Comparison of ENCODE assay signal across 27 mouse cellular contexts in genomic region chr5:105661894-105662293, GRCm38 (mm10). TPM values are rescaled to one million over a fixed set of nuclear protein-coding genes. Genes with fewer than 3 reads are reported as not detected.
DNase-seq lines count a peak whose midpoint lies in the region; ATAC-seq lines count a peak whose summit lies in the region.
"Had no signal": no experiment of that assay in that cellular context is flagged by ENCODE, and none has a peak within 500 bp of the region (broad histone marks: within the 10 kb centered on the region; RNA-seq: fewer than 3 reads in every experiment).

No protein-coding gene starts in this region.

- no peak overlapping the region for H3K9ac ChIP-seq in liver, embryonic 11.5 days (ENCODE audit: low read depth, low read length)
- no peak overlapping the region for H3K9ac ChIP-seq in liver, embryonic 12.5 days
- H3K9ac ChIP-seq: embryonic facial prominence, embryonic 15.5 days; forebrain, embryonic 15.5 days; heart, embryonic 13.5 days; hindbrain, embryonic 12.5 days; limb, embryonic 15.5 days; lung, embryonic 15.5 days; neural tube, embryonic 13.5 days had no signal

- no peaks in the 10 kb centered on the region for H3K9me3 ChIP-seq in liver, embryonic 11.5 days (ENCODE audit: control insufficient read depth, low read length)
- H3K9me3 ChIP-seq in liver, embryonic 12.5 days (replicated peaks): no peaks in the 10 kb centered on the region
- H3K9me3 ChIP-seq: embryonic facial prominence, embryonic 15.5 days; forebrain, embryonic 15.5 days; heart, embryonic 13.5 days; hindbrain, embryonic 12.5 days; limb, embryonic 15.5 days; lung, embryonic 15.5 days; neural tube, embryonic 13.5 days had no signal

- H3K4me1 ChIP-seq in liver, embryonic 11.5 days (replicated peaks; ENCODE audit: control insufficient read depth, insufficient read depth, low read length): no peaks in the 10 kb centered on the region
- H3K4me1 ChIP-seq in liver, embryonic 12.5 days: no peaks in the 10 kb centered on the region
- H3K4me1 ChIP-seq: embryonic facial prominence, embryonic 15.5 days; forebrain, embryonic 15.5 days; heart, embryonic 13.5 days; hindbrain, embryonic 12.5 days; limb, embryonic 15.5 days; lung, embryonic 15.5 days; neural tube, embryonic 13.5 days had no signal

- 72% methylated on average over 5 of the region's 5 CpGs for WGBS in liver, embryonic 11.5 days
- WGBS in liver, embryonic 12.5 days (ENCODE audit: insufficient replicate concordance): 65% methylated on average over 5 of the region's 5 CpGs

- peak; percentile 54; the same call in 1 of the 2 replicates for ATAC-seq in liver, embryonic 11.5 days (replicated peaks; ENCODE audit: low FRiP score)
- no peak for ATAC-seq in liver, embryonic 12.5 days
- peak; percentile 95 for ATAC-seq in common myeloid progenitor, adult 5-6 weeks (replicated peaks; ENCODE audit: low read depth, poor library complexity, severe bottlenecking)
- peak; percentile 96 for ATAC-seq in megakaryocyte progenitor cell, adult 5-6 weeks (replicated peaks; ENCODE audit: poor library complexity)
- ATAC-seq: activated CD4-positive, CD25-positive, alpha-beta regulatory T cell, adult 4 months; forebrain, embryonic 15.5 days had no signal

- H3K27ac ChIP-seq in liver, embryonic 11.5 days (ENCODE audit: low read depth, low read length): no peak overlapping the region
- no peak overlapping the region for H3K27ac ChIP-seq in liver, embryonic 12.5 days
- H3K27ac ChIP-seq: embryonic facial prominence, embryonic 15.5 days; forebrain, embryonic 15.5 days; heart, adult 2 months; heart, embryonic 13.5 days; hindbrain, embryonic 12.5 days; limb, embryonic 15.5 days; lung, embryonic 15.5 days; neural tube, embryonic 13.5 days had no signal

- no peaks in the 10 kb centered on the region for H3K36me3 ChIP-seq in liver, embryonic 11.5 days (ENCODE audit: control insufficient read depth, insufficient read depth, low read length)
- no peaks in the 10 kb centered on the region for H3K36me3 ChIP-seq in liver, embryonic 12.5 days
- H3K36me3 ChIP-seq: embryonic facial prominence, embryonic 15.5 days; forebrain, embryonic 15.5 days; heart, embryonic 13.5 days; hindbrain, embryonic 12.5 days; limb, embryonic 15.5 days; lung, embryonic 15.5 days; neural tube, embryonic 13.5 days had no signal

- H3K4me2 ChIP-seq in liver, embryonic 11.5 days: no peak overlapping the region
- no peak overlapping the region for H3K4me2 ChIP-seq in liver, embryonic 12.5 days
- H3K4me2 ChIP-seq: embryonic facial prominence, embryonic 15.5 days; forebrain, embryonic 15.5 days; heart, embryonic 13.5 days; hindbrain, embryonic 12.5 days; limb, embryonic 15.5 days; lung, embryonic 15.5 days; neural tube, embryonic 13.5 days had no signal

- H3K27me3 ChIP-seq in liver, embryonic 11.5 days (replicated peaks; ENCODE audit: control insufficient read depth, insufficient read depth, low read length): no peaks in the 10 kb centered on the region
- H3K27me3 ChIP-seq in liver, embryonic 12.5 days (replicated peaks): no peaks in the 10 kb centered on the region
- H3K27me3 ChIP-seq: embryonic facial prominence, embryonic 15.5 days; forebrain, embryonic 15.5 days; heart, embryonic 13.5 days; hindbrain, embryonic 12.5 days; limb, embryonic 15.5 days; lung, embryonic 15.5 days; neural tube, embryonic 13.5 days had no signal

- no peak overlapping the region for H3K4me3 ChIP-seq in liver, embryonic 11.5 days (ENCODE audit: low read depth, low read length)
- no peak overlapping the region for H3K4me3 ChIP-seq in liver, embryonic 12.5 days
- H3K4me3 ChIP-seq: embryonic facial prominence, embryonic 15.5 days; forebrain, embryonic 15.5 days; heart, adult 2 months; heart, embryonic 13.5 days; hindbrain, embryonic 12.5 days; limb, embryonic 15.5 days; lung, embryonic 15.5 days; myocyte; neural tube, embryonic 13.5 days had no signal

- no peak for DNase-seq in liver, embryonic 11.5 days (ENCODE audit: low spot score)
- DNase-seq in A20 (ENCODE audit: low read depth, low spot score): peak; percentile 80
- DNase-seq in adrenal gland, postnatal 36 days: no peak
- no peak for DNase-seq in right cerebral cortex, adult 18-20 months
- no peak for DNase-seq in c-Kit-positive CD71-positive TER-119-positive erythroid progenitor cells, embryonic 14.5 days (ENCODE audit: low spot score)
- DNase-seq: adrenal gland, adult 8-10 months; cerebellum, adult 9-10 months; gastrocnemius, postnatal 14 days; heart, adult 2 months; heart, postnatal 14 days; kidney, adult 18-20 months; left cerebral cortex, postnatal 4 days; midbrain, embryonic 14.5 days; thymus, adult 18-20 months; thymus, postnatal 36 days had no signal

RNA-seq across cellular contexts. Expression of gene Lrrc8d, which starts 37.9 kb away (rescaled TPM):
- polyA plus RNA-seq in liver, embryonic 11.5 days (2014; fragmentation: Nextera tagmentation; extraction: Ambion mirVana): 18.0 and 21.4 TPM in 2 replicates
- 14.5 and 15.4 TPM in 2 replicates for polyA plus RNA-seq in liver, embryonic 12.5 days (2016; fragmentation: Nextera tagmentation; extraction: Ambion mirVana)
- 15.6 and 19.9 TPM in 2 replicates for total RNA-seq in common myeloid progenitor, adult 5-6 weeks (2017)
- 40.7 and 44.9 TPM in 2 replicates for total RNA-seq in megakaryocyte progenitor cell, adult 5-6 weeks (2015)
- total RNA-seq in megakaryocyte progenitor cell, adult 5-6 weeks (2017): 14.2 and 15.6 TPM in 2 replicates
- 100 to 1,000 TPM in 1 of 2 experiments, 10 to 100 TPM in 1; 97.8 to 115 TPM for total RNA-seq in adrenal gland, postnatal 36 days (2021)
